Mouse (Mus musculus): ENCODE results near the gene Slc2a4. TPM values are rescaled to one million over a fixed set of nuclear protein-coding genes. Genes with fewer than 3 reads are reported as not detected.

Gene Slc2a4
- polyA plus RNA-seq, 1 experiment from 2014 or later, result 33.5 TPM

GRCm38 (mm10) chr11:69908645-69909044, 39.3 kb downstream of the Slc2a4 start:
- WGBS, result 96% methylated on average over 11 of the region's 11 CpGs
- H3K36me3 ChIP-seq, result peaks cover 98% of the 10 kb centered on the region
- peak overlapping the region; percentile 40; the same call in 1 of the 2 replicates for H3K9ac ChIP-seq
- no peak overlapping the region for H3K4me2 ChIP-seq
- H3K27ac ChIP-seq, result no peak overlapping the region
- H3K27me3 ChIP-seq, result no peaks in the 10 kb centered on the region
- H3K9me3 ChIP-seq, result no peaks in the 10 kb centered on the region
- peaks cover 9% of the 10 kb centered on the region for H3K4me1 ChIP-seq
- ATAC-seq (ENCODE audit: insufficient number of reproducible peaks, insufficient read depth, low FRiP score, low TSS enrichment, low read depth), result no peak
- no peak overlapping the region for H3K4me3 ChIP-seq

GRCm38 (mm10) chr11:69904311-69904710, 43.7 kb downstream of the Slc2a4 start:
- ATAC-seq (ENCODE audit: insufficient number of reproducible peaks, insufficient read depth, low FRiP score, low TSS enrichment, low read depth), result no peak
- Histone ChIP-seq H3K9ac (0 out of 2 replicates have a peak overlapping the region, but pooled peaks have one; percentile 2), H3K4me1 (peaks cover 20% of the 10 kb centered on the region), H3K27ac (no peak overlapping the region), H3K9me3 (no peaks in the 10 kb centered on the region), H3K4me3 (no peak overlapping the region), H3K36me3 (peaks cover 62% of the 10 kb centered on the region), H3K27me3 (no peaks in the 10 kb centered on the region), H3K4me2 (no peak overlapping the region)
- WGBS, result 95% methylated on average over 9 of the region's 9 CpGs

GRCm38 (mm10) chr11:69902972-69903371, 45.0 kb downstream of the Slc2a4 start:
- Histone ChIP-seq H3K4me2 (peak overlapping the region; percentile 83), H3K27ac (no peak overlapping the region), H3K9me3 (no peaks in the 10 kb centered on the region), H3K27me3 (no peaks in the 10 kb centered on the region), H3K9ac (peak overlapping the region; percentile 96), H3K4me1 (peaks cover 28% of the 10 kb centered on the region), H3K36me3 (peaks cover 48% of the 10 kb centered on the region), H3K4me3 (peak overlapping the region; percentile 78)
- 88% methylated on average over 13 of the region's 13 CpGs for WGBS
- ATAC-seq (ENCODE audit: insufficient number of reproducible peaks, insufficient read depth, low FRiP score, low TSS enrichment, low read depth), result no peak

DNA sequence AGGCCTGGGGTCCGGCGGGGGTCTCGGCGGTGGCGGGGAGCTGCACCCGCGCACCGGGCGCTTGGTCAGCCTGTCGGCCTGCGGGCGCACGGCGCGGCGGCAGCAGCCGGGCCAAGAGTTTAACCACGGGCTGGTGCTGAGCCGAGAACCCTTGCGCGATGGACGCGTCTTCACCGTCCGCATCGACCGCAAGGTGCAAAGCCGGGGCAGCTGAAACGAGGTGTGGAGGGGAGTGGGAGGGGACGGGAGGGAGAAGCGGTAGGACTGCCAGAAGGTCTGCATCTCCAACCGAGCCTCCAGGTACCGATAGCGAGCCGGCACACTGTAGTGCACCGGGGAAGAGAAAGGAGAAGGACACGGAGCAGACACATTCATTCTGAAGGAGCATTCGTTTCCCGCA, 46.0 kb downstream of the Slc2a4 start:
- WGBS, result 1% methylated on average over 39 of the region's 39 CpGs
- H3K27ac ChIP-seq, result peak overlapping the region; percentile 97
- H3K9ac ChIP-seq, result peak overlapping the region; percentile 96
- H3K4me1 ChIP-seq, result peaks cover 28% of the 10 kb centered on the region
- H3K4me2 ChIP-seq, result peak overlapping the region; percentile 83
- peak overlapping the region; percentile 78 for H3K4me3 ChIP-seq
- H3K27me3 ChIP-seq, result no peaks in the 10 kb centered on the region
- H3K36me3 ChIP-seq, result peaks cover 39% of the 10 kb centered on the region
- no peak for ATAC-seq (ENCODE audit: insufficient number of reproducible peaks, insufficient read depth, low FRiP score, low TSS enrichment, low read depth)
- H3K9me3 ChIP-seq, result no peaks in the 10 kb centered on the region

GRCm38 (mm10) chr11:69901406-69901846, 46.6 kb downstream of the Slc2a4 start:
- H3K9me3 ChIP-seq, result no peaks in the 10 kb centered on the region
- peak; percentile 76 for ATAC-seq (ENCODE audit: insufficient number of reproducible peaks, insufficient read depth, low FRiP score, low TSS enrichment, low read depth)
- under 1% methylated on average over 42 of the region's 42 CpGs for WGBS
- peaks cover 28% of the 10 kb centered on the region for H3K4me1 ChIP-seq
- H3K27me3 ChIP-seq, result no peaks in the 10 kb centered on the region
- H3K36me3 ChIP-seq, result peaks cover 33% of the 10 kb centered on the region
- H3K4me2 ChIP-seq, result peak overlapping the region; percentile 83
- H3K4me3 ChIP-seq, result peak overlapping the region; percentile 78
- H3K9ac ChIP-seq, result peak overlapping the region; percentile 96
- H3K27ac ChIP-seq, result peak overlapping the region; percentile 97

DNA sequence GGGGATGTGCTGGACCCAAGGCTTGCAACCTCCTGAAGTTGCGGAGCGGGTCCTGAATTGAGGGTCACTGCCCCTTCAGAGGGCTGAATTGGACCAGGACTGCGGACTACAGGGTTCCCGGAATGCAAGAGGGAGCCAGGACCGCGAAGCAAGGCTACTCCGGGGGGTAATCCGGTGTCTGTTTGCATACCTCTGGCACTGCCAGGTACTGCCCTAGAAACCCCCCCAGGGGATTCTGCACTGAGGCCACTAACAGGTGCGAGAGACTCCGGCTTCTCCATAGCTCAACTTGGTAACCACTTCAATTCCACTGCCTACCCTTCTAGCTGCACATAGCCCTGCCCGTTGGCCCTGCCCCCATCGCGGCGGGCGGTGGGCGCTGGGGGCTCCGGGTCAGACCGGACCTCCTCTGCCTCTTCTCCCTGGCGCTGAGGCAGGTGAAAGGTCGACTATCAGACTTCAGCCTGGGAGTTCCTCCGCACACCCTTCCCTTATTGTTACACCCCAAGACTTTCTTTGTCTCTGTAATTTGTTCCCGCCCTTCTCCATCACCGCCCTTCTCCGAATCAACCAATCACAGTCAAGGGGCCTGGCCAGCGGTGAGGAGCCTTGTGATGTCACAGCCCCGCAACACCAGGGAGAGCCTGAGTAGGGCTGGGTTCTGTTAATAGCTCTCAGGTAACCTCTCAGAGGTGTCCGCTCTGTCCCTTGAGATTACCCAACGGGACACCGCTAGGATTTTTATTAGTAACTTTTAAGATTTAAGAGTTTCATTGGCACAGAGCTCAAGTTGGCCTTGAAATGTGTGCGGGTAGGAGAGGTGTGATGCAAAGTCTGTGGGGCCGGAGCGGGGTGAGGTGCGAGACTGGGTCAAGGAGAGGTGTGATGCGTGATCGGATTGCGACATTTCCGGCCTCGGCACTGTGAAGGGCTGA, 47.2 kb downstream of the Slc2a4 start, which contains the start of the genes 2810408A11Rik and Neurl4:
TSS of gene 2810408A11Rik (minus strand) at position 517 of the 935 bp plus-strand sequence.
TSS of gene Neurl4 (plus strand) at position 602 of the 935 bp plus-strand sequence.
- Histone ChIP-seq H3K9me3 (no peaks in the 10 kb centered on the region), H3K4me2 (peak within 1 kb of the TSS; percentile 83), H3K27ac (peak within 1 kb of the TSS; percentile 97), H3K36me3 (peaks cover 26% of the 10 kb centered on the region), H3K4me3 (peak within 1 kb of the TSS; percentile 78), H3K9ac (peak within 1 kb of the TSS; percentile 96), H3K27me3 (no peaks in the 10 kb centered on the region), H3K4me1 (peaks cover 28% of the 10 kb centered on the region)
- WGBS, result 0% methylated on average over 38 of the region's 38 CpGs
- ATAC-seq (ENCODE audit: insufficient number of reproducible peaks, insufficient read depth, low FRiP score, low TSS enrichment, low read depth), result peak; percentile 92

GRCm38 (mm10) chr11:69899870-69900269, 48.1 kb downstream of the Slc2a4 start:
- WGBS, result 21% methylated on average over 4 of the region's 4 CpGs
- H3K4me2 ChIP-seq, result peak overlapping the region; percentile 83
- no peak for ATAC-seq (ENCODE audit: insufficient number of reproducible peaks, insufficient read depth, low FRiP score, low TSS enrichment, low read depth)
- no peaks in the 10 kb centered on the region for H3K27me3 ChIP-seq
- peak overlapping the region; percentile 78 for H3K4me3 ChIP-seq
- no peaks in the 10 kb centered on the region for H3K9me3 ChIP-seq
- peak overlapping the region; percentile 97; the same call in 1 of the 2 replicates for H3K27ac ChIP-seq
- H3K36me3 ChIP-seq, result peaks cover 17% of the 10 kb centered on the region
- peak overlapping the region; percentile 96 for H3K9ac ChIP-seq
- peaks cover 28% of the 10 kb centered on the region for H3K4me1 ChIP-seq

- H3K9ac ChIP-seq, result no peak within 1 kb of the TSS
- no peaks in the 10 kb centered on the region for H3K9me3 ChIP-seq
- no peaks in the 10 kb centered on the region for H3K27me3 ChIP-seq
- no peak for ATAC-seq (ENCODE audit: insufficient number of reproducible peaks, insufficient read depth, low FRiP score, low TSS enrichment, low read depth)
- WGBS, result 78% methylated on average over 4 of the region's 4 CpGs
- H3K4me2 ChIP-seq, result no peak within 1 kb of the TSS
- H3K4me3 ChIP-seq, result no peak within 1 kb of the TSS
- peaks cover 15% of the 10 kb centered on the region for H3K4me1 ChIP-seq
- no peaks in the 10 kb centered on the region for H3K36me3 ChIP-seq
- no peak within 1 kb of the TSS; the same call in 1 of the 2 replicates for H3K27ac ChIP-seq
Measured at GRCm38 (mm10) chr11:69895291-69895690, 52.7 kb downstream of the Slc2a4 start, which contains the start of gene Acap1. TSS of gene Acap1 (minus strand) at chr11:69895539.

DNA sequence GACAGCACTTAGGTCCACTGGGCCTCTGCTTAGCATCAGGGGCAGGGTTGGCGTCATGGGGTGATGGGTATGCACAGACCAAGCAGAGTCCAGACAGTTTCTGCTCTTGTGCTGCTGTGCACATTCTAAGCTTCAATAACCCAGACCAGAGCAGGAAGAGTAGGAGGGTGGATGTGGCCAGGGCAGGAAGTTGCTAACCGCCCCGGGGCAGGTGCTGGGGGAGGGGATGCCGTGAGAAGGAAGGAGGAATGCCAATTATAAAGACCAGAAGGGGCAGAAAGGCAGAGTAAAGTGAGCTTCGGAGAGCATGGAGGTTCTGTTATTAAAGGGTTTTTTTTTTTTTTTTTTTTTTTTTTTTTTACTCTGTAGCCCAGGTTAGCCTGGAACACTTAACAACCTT, 53.3 kb downstream of the Slc2a4 start:
- Histone ChIP-seq H3K27ac (no peak overlapping the region), H3K4me2 (no peak overlapping the region), H3K9me3 (no peaks in the 10 kb centered on the region), H3K27me3 (no peaks in the 10 kb centered on the region), H3K9ac (no peak overlapping the region), H3K36me3 (no peaks in the 10 kb centered on the region), H3K4me1 (peaks cover 12% of the 10 kb centered on the region), H3K4me3 (no peak overlapping the region)
- ATAC-seq (ENCODE audit: insufficient number of reproducible peaks, insufficient read depth, low FRiP score, low TSS enrichment, low read depth), result no peak
- WGBS, result 62% methylated on average over 5 of the region's 5 CpGs
